Mouse (Mus musculus) neural tube, embryonic 15.5 days (tissue): ENCODE measurements around the gene Tesk1. TPM values are rescaled to one million over a fixed set of nuclear protein-coding genes. Genes with fewer than 3 reads are reported as not detected.
"Not testable (repeated sequence)": the region's sequence is repeated elsewhere in the genome, so short reads cannot be mapped to it uniquely, and the experiment has no call there.

Source experiments
- ATAC-seq: fragments of 200-750 bp; cut with Nextera tagmentation; 2 replicates; pipeline ENCODE4 v1.8.0; 2017; ENCODE audit warnings: mild to moderate bottlenecking, moderate TSS enrichment, moderate library complexity; ENCODE audit not compliant: low FRiP score
- H3K27ac ChIP-seq: fragments of 300-500 bp; sonication (generic); replicated peaks from 2 replicates; pipeline ENCODE4 v1.5.1; 2015; ENCODE audit warnings: mild to moderate bottlenecking, inconsistent platforms
- H3K27me3 ChIP-seq: fragments of 300-500 bp; sonication (generic); replicated peaks from 2 replicates; pipeline ENCODE4 v1.6.1; 2015; ENCODE audit warnings: inconsistent platforms
- H3K36me3 ChIP-seq: fragments of 300-500 bp; sonication (generic); 2 replicates; pipeline ENCODE4 v1.6.1; 2015; ENCODE audit warnings: inconsistent platforms
- H3K4me1 ChIP-seq: fragments of 300-500 bp; sonication (generic); 2 replicates; pipeline ENCODE4 v1.6.1; 2015; ENCODE audit warnings: inconsistent platforms
- H3K4me2 ChIP-seq: fragments of 300-500 bp; sonication (generic); 2 replicates; pipeline ENCODE4 v1.6.1; 2015; ENCODE audit warnings: inconsistent platforms, mild to moderate bottlenecking, moderate library complexity
- H3K4me3 ChIP-seq: fragments of 300-500 bp; sonication (generic); replicated peaks from 2 replicates; pipeline ENCODE4 v1.5.1; 2015; ENCODE audit warnings: mild to moderate bottlenecking, inconsistent platforms
- H3K9ac ChIP-seq: fragments of 300-500 bp; sonication (generic); replicated peaks from 2 replicates; pipeline ENCODE4 v1.6.1; 2015; ENCODE audit warnings: mild to moderate bottlenecking, inconsistent platforms
- H3K9me3 ChIP-seq: fragments of 300-500 bp; sonication (generic); replicated peaks from 2 replicates; pipeline ENCODE4 v1.6.1; 2016; ENCODE audit warnings: inconsistent platforms
- WGBS: fragments of 180-500 bp; shearing (Covaris S2); methylation state at CpG from one replicate; pipeline ENCODE4 v1.1.7; 2015; ENCODE audit warnings: mixed read lengths; 5-methylcytosine and 5-hydroxymethylcytosine counted together
- polyA plus RNA-seq: library from polyadenylated mRNA; unstranded; fragments of >200 nt; fragmentation: Nextera tagmentation; extraction: Ambion mirVana; gene quantifications from 2 replicates; pipeline ENCODE4 v1.2.1, GENCODE M21; 2015

Tesk1 gene
- polyA plus RNA-seq, 1 experiment from 2014 or later, result 14.1 TPM

DNA sequence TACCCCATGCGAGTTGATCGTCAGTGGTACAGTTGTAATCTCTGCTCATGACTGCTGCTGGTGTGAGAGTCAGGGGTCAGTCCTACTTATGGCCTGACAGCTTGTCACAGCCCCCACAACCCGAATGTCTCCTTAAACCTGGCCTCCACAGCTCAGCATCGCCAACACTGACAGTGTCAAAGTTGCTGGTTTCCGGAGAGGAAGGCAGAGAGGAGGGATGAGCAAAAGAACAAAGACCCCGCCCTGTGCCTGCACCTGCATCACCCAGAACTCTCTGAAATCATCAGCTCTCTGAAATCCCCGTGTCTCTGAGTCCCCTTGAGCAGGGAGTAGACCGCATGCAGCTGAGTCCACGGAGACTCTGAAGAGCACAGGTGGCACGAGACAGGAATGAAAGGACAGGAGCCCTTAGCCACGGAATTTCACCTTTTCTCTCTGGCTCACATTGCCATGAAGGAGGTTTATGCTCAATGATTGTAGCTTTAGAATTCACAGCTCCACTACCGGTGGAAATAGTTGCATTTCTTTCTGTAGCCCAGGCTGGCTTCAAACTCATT is 41.9 kb downstream of the Tesk1 start, which contains the start of gene Sit1:
Sit1 (minus strand) TSS at position 200 of the 557 bp plus-strand sequence.
- ATAC-seq, result no peak
- Histone ChIP-seq H3K4me1 (no peaks in the 10 kb centered on the region), H3K4me3 (no peak within 1 kb of the TSS), H3K36me3 (no peaks in the 10 kb centered on the region), H3K9ac (no peak within 1 kb of the TSS), H3K27me3 (no peaks in the 10 kb centered on the region), H3K9me3 (no peaks in the 10 kb centered on the region), H3K27ac (no peak within 1 kb of the TSS), H3K4me2 (no peak within 1 kb of the TSS)
- 60% methylated on average over 12 of the region's 12 CpGs for WGBS

DNA sequence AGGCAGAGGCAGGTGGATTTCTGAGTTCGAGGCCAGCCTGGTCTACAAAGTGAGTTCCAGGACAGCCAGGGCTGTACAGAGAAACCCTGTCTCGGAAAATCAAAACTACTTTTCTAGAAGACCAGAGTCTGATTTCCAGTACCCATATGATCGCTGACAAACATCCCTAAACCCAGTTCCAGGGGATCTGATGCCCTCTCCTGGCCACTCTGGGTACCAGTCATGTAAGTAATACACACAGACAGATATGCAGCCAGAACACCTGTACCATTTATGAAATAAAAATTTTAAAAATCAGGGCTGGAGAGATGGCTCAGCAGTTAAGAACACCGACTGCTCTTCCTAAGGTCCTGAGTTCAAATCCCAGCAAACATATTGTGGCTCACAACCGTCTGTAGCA is 43.9 kb downstream of the Tesk1 start:
- WGBS, result 89% methylated on average over 5 of the region's 5 CpGs

DNA sequence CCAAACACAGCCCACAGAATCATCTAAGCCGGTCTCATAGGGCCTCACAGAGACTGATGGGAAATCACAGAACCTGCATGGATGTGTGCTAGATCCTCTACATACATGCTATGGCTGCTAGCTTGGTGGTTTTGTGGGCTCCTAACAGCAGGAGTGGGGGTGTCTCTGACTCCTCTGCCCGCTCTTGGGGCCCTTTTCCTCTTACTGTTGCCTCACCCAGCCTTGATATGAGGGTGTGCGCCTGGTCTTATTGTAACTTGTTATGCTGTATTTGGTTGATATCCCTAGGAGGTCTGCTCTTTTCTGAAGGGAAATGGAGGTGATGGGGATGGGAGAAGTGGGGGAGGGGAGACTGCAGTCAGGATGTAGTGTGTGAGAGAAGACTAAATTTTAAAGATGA is 47.9 kb downstream of the Tesk1 start:
- Histone ChIP-seq H3K4me1 (peaks cover 7% of the 10 kb centered on the region), H3K4me3 (no peak overlapping the region), H3K36me3 (no peaks in the 10 kb centered on the region), H3K4me2 (no peak overlapping the region), H3K27ac (no peak overlapping the region), H3K27me3 (no peaks in the 10 kb centered on the region), H3K9ac (no peak overlapping the region), H3K9me3 (no peaks in the 10 kb centered on the region)
- WGBS, result 97% methylated on average over 3 of the region's 3 CpGs
- no peak for ATAC-seq

More for the DNA sequence above, 43.9 kb downstream of the Tesk1 start:
- not testable (repeated sequence) for H3K36me3 ChIP-seq, H3K27me3 ChIP-seq, H3K4me3 ChIP-seq, H3K4me2 ChIP-seq, H3K4me1 ChIP-seq, H3K27ac ChIP-seq, H3K9ac ChIP-seq, ATAC-seq, H3K9me3 ChIP-seq

DNA sequence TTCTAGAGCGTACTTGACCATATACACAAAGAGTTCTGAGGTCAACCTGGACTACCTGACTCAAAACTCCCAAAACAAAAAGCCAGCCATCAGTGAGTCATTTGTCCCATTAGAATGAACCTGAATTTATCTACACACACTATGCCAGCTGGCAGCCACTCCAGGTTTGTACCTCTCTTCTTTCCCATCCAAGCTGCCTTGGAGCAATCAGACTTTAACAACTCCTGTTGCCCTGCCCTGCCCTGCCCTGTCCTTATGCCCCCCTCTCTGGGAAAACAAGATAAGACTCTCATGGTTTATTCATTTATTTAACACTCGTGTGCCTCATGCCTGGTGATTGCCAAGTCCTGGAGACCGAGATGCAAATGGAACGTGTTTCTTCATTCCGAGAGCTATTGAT is 49.1 kb downstream of the Tesk1 start:
- no peak overlapping the region for H3K4me3 ChIP-seq
- no peak overlapping the region for H3K27ac ChIP-seq
- H3K9me3 ChIP-seq, result no peaks in the 10 kb centered on the region
- no peaks in the 10 kb centered on the region for H3K36me3 ChIP-seq
- no peaks in the 10 kb centered on the region for H3K27me3 ChIP-seq
- no peak for ATAC-seq
- H3K4me2 ChIP-seq, result no peak overlapping the region
- H3K9ac ChIP-seq, result no peak overlapping the region
- WGBS, result 88% methylated on average over 5 of the region's 5 CpGs
- H3K4me1 ChIP-seq, result peaks cover 15% of the 10 kb centered on the region

DNA sequence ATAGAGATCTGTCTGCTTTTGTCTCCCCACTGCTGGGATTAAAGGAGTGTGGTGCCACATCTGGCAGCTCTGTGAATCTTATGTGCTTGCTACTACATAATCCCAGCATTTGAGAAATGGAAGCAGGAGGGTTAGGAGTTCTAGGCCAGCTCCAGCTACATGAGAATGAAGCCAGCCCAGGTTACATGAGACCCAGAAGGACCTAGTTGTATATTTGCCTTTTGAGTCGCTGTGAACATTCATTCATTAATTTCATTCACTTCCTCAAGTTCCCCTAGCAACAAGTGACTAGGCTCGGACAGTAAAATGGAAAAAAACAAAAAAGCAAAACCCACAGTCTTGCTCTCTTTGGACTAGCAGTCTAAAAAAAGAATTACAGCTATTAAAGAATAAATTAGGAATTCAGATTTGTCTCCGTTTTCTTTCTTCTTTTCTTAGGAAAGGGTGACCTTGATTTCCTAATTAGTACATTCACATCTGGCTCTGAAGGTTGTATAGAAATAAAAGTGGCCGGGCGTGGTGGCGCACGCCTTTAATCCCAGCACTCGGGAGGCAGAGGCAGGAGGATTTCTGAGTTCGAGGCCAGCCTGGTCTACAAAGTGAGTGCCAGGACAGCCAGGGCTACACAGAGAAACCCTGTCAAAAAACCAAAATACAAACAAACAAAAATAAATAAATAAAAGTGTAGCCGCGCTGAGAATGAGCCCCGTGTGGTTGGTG is 50.5 kb downstream of the Tesk1 start:
- peak overlapping the region; percentile 56 for H3K4me3 ChIP-seq
- H3K4me2 ChIP-seq, result peak overlapping the region; percentile 62
- H3K36me3 ChIP-seq, result no peaks in the 10 kb centered on the region
- ATAC-seq, result no peak
- 37% methylated on average over 12 of the region's 12 CpGs for WGBS
- H3K4me1 ChIP-seq, result peaks cover 15% of the 10 kb centered on the region
- H3K27ac ChIP-seq, result peak overlapping the region; percentile 88
- H3K9ac ChIP-seq, result no peak overlapping the region
- H3K9me3 ChIP-seq, result no peaks in the 10 kb centered on the region
- H3K27me3 ChIP-seq, result no peaks in the 10 kb centered on the region

DNA sequence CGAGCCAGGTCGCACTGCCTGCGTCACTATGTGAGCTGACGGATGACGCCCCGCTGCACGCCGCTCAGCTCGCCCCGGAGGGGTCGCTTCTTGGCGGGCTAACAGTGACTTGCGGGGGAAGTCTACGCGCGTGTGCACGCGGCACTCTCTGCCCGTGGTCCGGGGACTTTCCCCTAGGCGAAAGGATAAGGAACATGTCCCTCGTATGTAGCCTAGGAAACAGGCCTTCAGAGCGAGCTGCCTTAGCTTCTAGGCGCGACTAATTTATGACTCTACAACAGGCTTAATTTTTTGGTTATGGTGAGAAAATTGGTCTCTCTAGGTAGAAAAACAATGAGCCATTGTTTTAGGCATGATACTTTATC is 51.1 kb downstream of the Tesk1 start, which contains the start of gene Ccdc107:
Ccdc107 (plus strand) TSS at position 80 of the 365 bp plus-strand sequence.
- H3K4me2 ChIP-seq, result peak within 1 kb of the TSS; percentile 62
- peaks cover 16% of the 10 kb centered on the region for H3K4me1 ChIP-seq
- under 1% methylated on average over 25 of the region's 25 CpGs for WGBS
- ATAC-seq, result peak; percentile 97
- H3K4me3 ChIP-seq, result peak within 1 kb of the TSS; percentile 56
- peak within 1 kb of the TSS; percentile 88 for H3K27ac ChIP-seq
- H3K36me3 ChIP-seq, result no peaks in the 10 kb centered on the region
- no peaks in the 10 kb centered on the region for H3K27me3 ChIP-seq
- H3K9me3 ChIP-seq, result no peaks in the 10 kb centered on the region
- peak within 1 kb of the TSS; percentile 70 for H3K9ac ChIP-seq

DNA sequence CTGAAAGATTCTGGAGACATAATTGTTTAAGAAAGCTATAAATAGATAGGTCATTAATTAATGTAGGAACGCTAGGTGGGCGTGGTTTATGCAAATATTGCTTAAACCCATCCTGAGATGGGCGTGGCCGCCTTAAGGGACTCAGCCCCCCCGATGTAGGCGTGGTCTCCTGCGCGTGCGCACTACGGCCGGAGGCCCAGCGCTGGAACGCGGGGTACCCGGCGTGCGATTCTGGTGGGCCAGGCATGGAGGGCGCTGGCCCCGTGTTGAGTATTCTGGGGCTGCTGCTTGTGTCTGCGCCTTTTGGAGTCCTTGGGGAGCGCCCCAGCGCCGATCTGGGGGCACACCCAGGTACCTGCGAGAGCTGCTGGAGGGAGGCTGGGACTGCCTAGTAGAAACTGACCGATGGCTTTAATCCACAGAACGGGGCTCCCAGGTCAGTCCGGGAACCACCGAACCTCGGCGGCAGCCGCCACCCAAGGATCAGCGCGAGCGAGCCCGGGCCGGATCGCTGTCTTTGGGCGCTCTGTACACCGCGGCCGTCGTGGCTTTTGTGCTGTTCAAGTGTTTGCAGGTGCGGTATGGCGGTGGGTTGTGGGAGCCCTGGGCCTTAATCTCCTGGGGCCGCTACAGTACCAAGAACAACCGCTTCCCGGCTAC is 51.6 kb downstream of the Tesk1 start:
- Histone ChIP-seq H3K36me3 (no peaks in the 10 kb centered on the region), H3K4me2 (peak overlapping the region; percentile 62), H3K27ac (peak overlapping the region; percentile 88), H3K4me3 (peak overlapping the region; percentile 56), H3K9me3 (no peaks in the 10 kb centered on the region), H3K9ac (peak overlapping the region; percentile 70), H3K4me1 (peaks cover 18% of the 10 kb centered on the region), H3K27me3 (no peaks in the 10 kb centered on the region)
- WGBS, result under 1% methylated on average over 47 of the region's 47 CpGs
- ATAC-seq, result peak; percentile 94

DNA sequence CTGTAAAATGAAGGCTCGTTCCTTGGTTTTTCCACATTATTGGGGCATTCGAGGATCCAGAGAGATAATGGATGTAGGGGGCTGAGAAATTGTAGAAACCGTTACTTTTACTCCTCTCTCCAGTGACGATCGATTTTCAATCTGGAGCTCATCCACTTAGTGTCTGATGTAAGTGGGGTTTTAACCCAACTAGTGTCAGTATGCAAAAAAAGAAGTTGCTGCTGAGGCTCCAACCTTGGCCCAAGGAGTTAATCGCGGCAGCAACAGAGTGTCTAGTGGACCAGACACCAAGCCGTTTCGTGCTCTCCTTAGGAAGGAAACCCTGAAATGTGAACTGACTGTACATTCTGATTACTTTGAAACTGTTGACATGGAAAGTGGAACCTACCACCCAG is 52.1 kb downstream of the Tesk1 start:
- Histone ChIP-seq H3K27ac (peak overlapping the region; percentile 88), H3K27me3 (no peaks in the 10 kb centered on the region), H3K4me3 (peak overlapping the region; percentile 56), H3K4me1 (peaks cover 23% of the 10 kb centered on the region), H3K9me3 (no peaks in the 10 kb centered on the region), H3K4me2 (peak overlapping the region; percentile 62), H3K9ac (peak overlapping the region; percentile 70), H3K36me3 (no peaks in the 10 kb centered on the region)
- no peak for ATAC-seq
- whole genome bisulfite sequencing, result under 1% methylated on average over 9 of the region's 9 CpGs

DNA sequence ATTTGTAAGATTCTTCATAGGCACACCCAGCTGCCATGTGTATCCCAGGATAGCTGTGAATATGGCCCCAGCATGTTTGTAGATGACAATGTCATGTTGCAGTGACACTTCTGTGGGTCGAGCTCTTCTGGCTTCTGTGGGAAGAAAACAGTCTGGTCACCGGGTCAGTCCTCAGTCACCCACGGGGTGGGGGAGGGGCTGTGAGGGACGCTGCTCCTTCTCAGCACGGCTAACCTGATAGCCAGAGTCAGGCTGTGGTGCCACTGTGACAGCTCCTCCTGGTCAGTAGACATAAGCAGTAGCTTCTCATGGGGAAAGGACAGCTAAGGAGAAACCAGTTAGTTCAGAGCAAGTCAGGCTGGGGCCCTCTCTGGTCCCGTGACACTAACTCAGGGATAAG is 54.8 kb downstream of the Tesk1 start:
- Histone ChIP-seq H3K27ac (no peak overlapping the region), H3K4me2 (no peak overlapping the region), H3K4me1 (peaks cover 35% of the 10 kb centered on the region), H3K4me3 (no peak overlapping the region), H3K27me3 (no peaks in the 10 kb centered on the region), H3K9me3 (no peaks in the 10 kb centered on the region), H3K36me3 (no peaks in the 10 kb centered on the region), H3K9ac (no peak overlapping the region)
- 75% methylated on average over 6 of the region's 6 CpGs for WGBS
- no peak for ATAC-seq

DNA sequence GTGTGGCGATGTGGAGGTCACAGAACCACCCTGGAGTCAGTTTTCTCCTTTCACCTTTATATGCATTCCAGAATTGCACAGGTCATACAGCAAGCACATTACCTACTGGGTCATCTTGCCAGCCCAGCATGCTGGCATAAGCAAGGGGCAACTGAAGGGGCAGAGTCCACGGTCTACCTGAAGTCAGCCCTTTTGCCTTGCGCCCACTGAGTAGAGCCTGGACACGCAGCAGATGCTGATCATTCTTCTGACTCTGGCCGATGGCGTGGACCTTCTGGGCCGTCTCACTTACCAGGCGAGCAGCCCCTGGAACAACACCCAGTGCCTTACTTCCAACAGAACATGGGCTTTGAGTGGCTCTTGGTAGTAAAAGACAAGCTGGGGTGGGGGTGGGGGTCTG is 55.7 kb downstream of the Tesk1 start:
- no peak for ATAC-seq
- H3K4me1 ChIP-seq, result peaks cover 35% of the 10 kb centered on the region
- no peaks in the 10 kb centered on the region for H3K36me3 ChIP-seq
- H3K27ac ChIP-seq, result no peak overlapping the region
- H3K4me2 ChIP-seq, result no peak overlapping the region
- H3K4me3 ChIP-seq, result no peak overlapping the region
- H3K9me3 ChIP-seq, result no peaks in the 10 kb centered on the region
- H3K27me3 ChIP-seq, result no peaks in the 10 kb centered on the region
- WGBS, result 96% methylated on average over 8 of the region's 8 CpGs
- no peak overlapping the region for H3K9ac ChIP-seq
